Mouse (Mus musculus) heart, embryonic 15.5 days (tissue): ENCODE results near the gene Scly. TPM values are rescaled to one million over a fixed set of nuclear protein-coding genes. Genes with fewer than 3 reads are reported as not detected.
A peak's percentile ranks its signal among the peaks of the same experiment; 100 is the strongest.

Experiments used
- ATAC-seq: fragments of 200-750 bp; cut with Nextera tagmentation; replicated peaks from 2 replicates; pipeline ENCODE4 v1.8.0; 2017; ENCODE audit warnings: low read depth, moderate TSS enrichment; ENCODE audit not compliant: insufficient number of reproducible peaks, insufficient read depth, low FRiP score
- H3K27ac ChIP-seq: fragments of 300-500 bp; sonication (generic); 2 replicates; pipeline ENCODE4 v1.5.1; 2015; ENCODE audit warnings: mild to moderate bottlenecking, inconsistent platforms
- H3K27me3 ChIP-seq: fragments of 300-500 bp; sonication (generic); 2 replicates; pipeline ENCODE4 v1.6.1; 2015; ENCODE audit warnings: inconsistent platforms
- H3K36me3 ChIP-seq: fragments of 300-500 bp; sonication (generic); 2 replicates; pipeline ENCODE4 v1.6.1; 2015; ENCODE audit warnings: mild to moderate bottlenecking, inconsistent platforms
- H3K4me1 ChIP-seq: fragments of 300-500 bp; sonication (generic); replicated peaks from 2 replicates; pipeline ENCODE4 v1.6.1; 2015; ENCODE audit warnings: inconsistent platforms
- H3K4me2 ChIP-seq: fragments of 300-500 bp; sonication (generic); 2 replicates; pipeline ENCODE4 v1.6.1; 2015; ENCODE audit warnings: inconsistent platforms, mild to moderate bottlenecking, moderate library complexity
- H3K4me3 ChIP-seq: fragments of 300-500 bp; sonication (generic); 2 replicates; pipeline ENCODE4 v1.5.1; 2015; ENCODE audit warnings: mild to moderate bottlenecking, inconsistent platforms
- H3K9ac ChIP-seq: fragments of 300-500 bp; sonication (generic); 2 replicates; pipeline ENCODE4 v1.6.1; 2015; ENCODE audit warnings: mild to moderate bottlenecking, inconsistent platforms
- H3K9me3 ChIP-seq: fragments of 300-500 bp; sonication (generic); replicated peaks from 2 replicates; pipeline ENCODE4 v1.6.1; 2016; ENCODE audit warnings: inconsistent platforms
- WGBS: fragments of 180-500 bp; shearing (Covaris S2); methylation state at CpG from one replicate; pipeline ENCODE4 v1.1.7; 2015; ENCODE audit warnings: mixed read lengths; 5-methylcytosine and 5-hydroxymethylcytosine counted together
- polyA plus RNA-seq: library from polyadenylated mRNA; unstranded; fragments of >200 nt; fragmentation: Nextera tagmentation; extraction: Ambion mirVana; gene quantifications from 2 replicates; pipeline ENCODE4 v1.2.1, GENCODE M21; 2015

The Scly gene
- polyA plus RNA-seq, 1 experiment from 2014 or later: 11.5 TPM

DNA sequence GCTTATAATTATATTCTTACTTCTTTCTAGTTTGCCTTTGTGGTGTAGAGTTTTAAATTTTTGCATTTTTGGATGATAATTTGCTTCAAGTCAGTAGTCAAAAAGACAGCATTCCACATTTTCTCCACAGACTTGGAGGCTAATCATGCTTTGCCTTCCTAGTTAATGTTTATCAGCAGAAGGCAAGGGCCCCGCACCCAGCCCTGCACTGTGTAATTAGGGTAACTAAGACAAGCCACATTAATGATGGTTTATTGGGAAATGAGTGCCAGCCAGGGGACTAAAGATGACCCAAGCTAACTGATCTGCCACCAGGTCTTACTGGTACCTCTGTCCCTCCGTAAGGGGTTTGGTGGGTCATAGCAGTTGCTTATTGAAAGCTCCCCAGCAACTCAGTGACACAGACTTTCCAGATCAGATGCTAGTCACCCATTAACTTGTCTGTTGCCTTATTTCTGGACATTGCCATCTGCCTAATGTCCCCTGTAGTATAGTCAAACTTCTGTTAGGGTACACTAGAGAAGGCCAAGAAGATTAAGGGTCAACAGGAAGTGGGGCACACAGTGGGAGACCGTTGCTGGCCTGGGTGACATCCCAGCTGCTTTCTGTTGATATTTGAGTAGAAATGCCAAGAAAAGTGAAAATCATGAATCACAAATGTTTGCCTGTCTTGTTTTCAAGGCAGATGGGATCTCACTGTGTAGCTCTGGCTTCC lies 3.2 kb downstream of the Scly start:
- no peak overlapping the region for H3K4me3 ChIP-seq
- no peak for ATAC-seq
- 75% methylated on average over 3 of the region's 3 CpGs for WGBS

DNA sequence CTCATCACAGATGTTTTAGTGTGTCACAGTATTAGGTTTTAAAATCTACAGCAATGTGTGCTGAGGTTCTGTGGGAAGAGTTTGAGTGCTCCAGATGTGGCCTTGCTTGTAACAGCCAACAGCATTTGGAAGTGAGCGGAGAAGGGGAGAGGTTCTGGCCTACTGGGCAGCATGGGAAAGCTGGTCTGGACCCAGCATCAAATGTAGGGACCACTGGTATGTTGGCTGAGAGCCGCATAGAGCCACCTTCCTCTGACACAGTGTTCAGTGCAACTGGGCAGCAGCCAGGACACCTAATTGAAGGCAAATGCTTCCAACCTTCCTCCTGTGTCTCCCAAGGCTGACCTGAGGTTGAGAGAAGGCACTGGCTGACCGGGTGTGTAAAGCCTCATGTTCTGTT lies 3.9 kb downstream of the Scly start:
- 84% methylated on average over 3 of the region's 3 CpGs for WGBS
- Histone ChIP-seq H3K36me3 (peaks cover 18% of the 10 kb centered on the region), H3K9ac (no peak overlapping the region), H3K9me3 (no peaks in the 10 kb centered on the region), H3K27ac (no peak overlapping the region), H3K4me2 (no peak overlapping the region), H3K4me3 (no peak overlapping the region), H3K4me1 (peaks cover 11% of the 10 kb centered on the region), H3K27me3 (no peaks in the 10 kb centered on the region)
- no peak for ATAC-seq

More for the DNA sequence above, 3.2 kb downstream of the Scly start:
- Histone ChIP-seq H3K27me3 (no peaks in the 10 kb centered on the region), H3K4me2 (no peak overlapping the region), H3K4me1 (peaks cover 11% of the 10 kb centered on the region), H3K36me3 (peaks cover 14% of the 10 kb centered on the region), H3K27ac (no peak overlapping the region), H3K9me3 (no peaks in the 10 kb centered on the region), H3K9ac (no peak overlapping the region)

DNA sequence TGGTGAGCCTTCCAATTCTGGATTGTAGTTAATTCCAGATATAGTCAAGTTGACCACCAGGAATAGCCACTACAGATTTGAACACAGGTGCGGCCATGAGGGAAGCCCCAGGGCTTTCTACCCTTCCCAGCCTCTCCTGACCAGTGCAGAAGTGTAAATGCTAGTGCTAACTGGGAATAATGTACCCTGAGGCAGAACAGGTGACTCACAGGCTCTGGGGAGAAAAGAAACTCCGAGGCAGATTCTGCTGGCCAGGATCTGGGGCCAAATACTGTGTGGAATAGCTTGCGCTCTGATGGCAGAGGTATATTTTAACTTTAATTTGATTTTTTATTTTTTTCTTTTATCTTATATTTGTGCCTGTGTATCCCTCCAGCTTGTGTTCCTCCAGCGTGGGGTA lies 6.5 kb downstream of the Scly start:
- no peak for ATAC-seq
- no peak overlapping the region for H3K4me3 ChIP-seq
- no peaks in the 10 kb centered on the region; the same call in 1 of the 2 replicates for H3K4me1 ChIP-seq
- no peak overlapping the region for H3K27ac ChIP-seq
- peaks cover 38% of the 10 kb centered on the region for H3K36me3 ChIP-seq
- no peaks in the 10 kb centered on the region for H3K27me3 ChIP-seq
- 86% methylated on average over 4 of the region's 4 CpGs for whole genome bisulfite sequencing
- no peak overlapping the region for H3K9ac ChIP-seq
- H3K9me3 ChIP-seq: no peaks in the 10 kb centered on the region
- H3K4me2 ChIP-seq: no peak overlapping the region

DNA sequence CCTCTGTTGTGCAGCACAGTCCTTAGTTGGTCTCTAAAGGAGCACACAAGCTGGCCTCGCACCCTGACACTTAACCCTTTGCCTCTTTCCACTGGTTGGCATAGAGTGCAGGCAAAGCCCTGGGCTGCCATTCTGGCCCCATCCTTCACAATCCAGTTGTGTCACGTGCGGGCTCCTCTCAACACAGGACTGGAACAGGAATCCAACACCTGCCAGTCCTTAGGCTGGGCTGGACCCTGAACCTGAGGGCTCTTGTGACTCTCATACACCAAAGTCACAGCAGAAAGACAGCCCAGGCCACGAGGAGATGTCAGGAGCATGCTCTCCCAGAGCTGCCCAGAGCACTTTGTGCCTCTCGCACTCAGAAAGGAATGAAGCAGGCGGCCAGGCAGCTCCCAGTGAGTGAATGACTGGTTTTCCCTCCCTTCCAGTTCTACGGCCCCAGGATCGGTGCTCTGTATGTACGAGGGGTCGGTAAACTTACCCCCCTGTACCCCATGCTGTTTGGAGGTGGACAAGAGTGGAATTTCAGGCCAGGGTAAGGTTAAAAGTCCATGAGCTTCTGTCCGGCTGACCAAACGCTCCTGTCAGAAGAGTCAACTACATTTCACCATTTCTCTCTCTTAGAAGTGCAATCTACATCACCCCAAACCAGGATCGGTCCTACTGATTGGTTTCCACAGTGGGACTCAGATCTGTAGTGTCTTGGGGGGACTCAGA lies 11.4 kb downstream of the Scly start:
- H3K27me3 ChIP-seq: no peaks in the 10 kb centered on the region
- H3K36me3 ChIP-seq: peaks cover 51% of the 10 kb centered on the region
- H3K9me3 ChIP-seq: no peaks in the 10 kb centered on the region
- no peak for ATAC-seq
- 92% methylated on average over 13 of the region's 13 CpGs for WGBS
- no peak overlapping the region for H3K27ac ChIP-seq
- H3K4me3 ChIP-seq: no peak overlapping the region
- H3K9ac ChIP-seq: no peak overlapping the region
- peaks cover 11% of the 10 kb centered on the region for H3K4me1 ChIP-seq
- no peak overlapping the region for H3K4me2 ChIP-seq

DNA sequence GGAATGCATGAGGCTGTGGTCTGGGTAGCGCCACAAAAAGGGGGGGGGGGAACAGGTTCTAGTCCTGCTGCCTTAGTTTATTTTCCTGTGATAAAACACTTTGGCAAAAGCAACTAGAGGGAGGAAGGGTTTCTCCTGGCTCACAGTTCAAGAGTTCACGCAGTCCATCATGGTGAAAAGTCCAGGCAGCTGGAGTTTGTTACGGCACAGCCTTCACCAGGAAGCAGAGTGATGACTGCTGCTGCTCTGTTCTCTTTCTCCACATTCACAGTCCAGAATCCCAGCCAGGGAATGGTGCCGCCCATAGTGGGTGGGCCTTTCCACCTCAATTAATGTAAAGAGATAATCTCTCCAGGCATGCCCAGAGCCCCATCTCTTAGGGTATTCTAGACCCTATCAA lies 14.1 kb downstream of the Scly start:
- Histone ChIP-seq H3K4me2 (no peak overlapping the region), H3K4me1 (peaks cover 15% of the 10 kb centered on the region), H3K9ac (no peak overlapping the region), H3K4me3 (no peak overlapping the region), H3K27me3 (no peaks in the 10 kb centered on the region), H3K9me3 (no peaks in the 10 kb centered on the region), H3K36me3 (peaks cover 31% of the 10 kb centered on the region), H3K27ac (no peak overlapping the region)
- 74% methylated on average over 4 of the region's 4 CpGs for WGBS
- no peak for ATAC-seq

DNA sequence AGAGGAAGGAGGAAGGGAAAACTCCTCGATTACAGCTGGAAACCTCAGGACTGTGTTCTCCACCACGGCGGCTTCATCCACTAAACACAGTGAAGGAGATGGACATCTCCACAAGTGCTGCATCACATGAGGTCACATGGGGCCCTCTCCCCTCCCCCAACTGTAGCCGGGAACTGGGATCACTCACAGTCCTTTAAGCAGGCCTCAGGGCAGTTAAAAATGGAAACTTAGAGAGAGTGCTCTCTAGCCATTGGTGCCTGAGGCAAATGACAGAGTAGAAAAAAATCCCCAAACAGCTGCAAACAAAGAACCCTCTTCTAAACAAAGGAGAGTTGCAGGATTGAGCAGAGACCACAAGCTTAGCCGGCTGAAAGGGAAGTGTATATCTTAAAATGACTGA lies 15.1 kb downstream of the Scly start:
- H3K27ac ChIP-seq: peak overlapping the region; percentile 75
- H3K36me3 ChIP-seq: peaks cover 24% of the 10 kb centered on the region
- H3K27me3 ChIP-seq: no peaks in the 10 kb centered on the region
- H3K4me3 ChIP-seq: no peak overlapping the region
- H3K9ac ChIP-seq: no peak overlapping the region
- 31% methylated on average over 5 of the region's 5 CpGs for WGBS
- ATAC-seq: peak; percentile 41; the same call in 1 of the 2 replicates
- H3K4me1 ChIP-seq: peaks cover 21% of the 10 kb centered on the region
- H3K9me3 ChIP-seq: no peaks in the 10 kb centered on the region
- H3K4me2 ChIP-seq: no peak overlapping the region

DNA sequence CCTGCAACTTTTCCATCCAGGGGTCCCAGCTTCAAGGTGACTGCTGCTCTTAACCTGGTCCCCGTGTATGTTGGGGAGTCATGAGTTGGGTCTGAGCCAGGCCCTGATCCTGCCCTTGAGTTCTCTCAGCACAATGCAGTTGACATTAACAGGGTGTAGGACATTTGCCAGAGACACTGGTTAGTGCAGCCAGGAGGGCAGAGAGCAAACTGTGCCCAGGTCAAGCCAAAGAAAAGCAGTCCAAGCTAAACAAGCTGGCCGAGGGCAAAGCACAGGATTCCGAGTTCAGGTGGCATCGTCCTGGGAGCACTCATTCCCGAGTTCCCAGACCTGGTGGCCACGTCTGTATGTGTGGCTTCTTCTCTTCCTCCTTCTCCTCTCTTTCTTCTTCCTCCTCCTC lies 19.5 kb downstream of the Scly start:
- no peaks in the 10 kb centered on the region for H3K9me3 ChIP-seq
- no peaks in the 10 kb centered on the region for H3K36me3 ChIP-seq
- H3K27me3 ChIP-seq: no peaks in the 10 kb centered on the region
- H3K4me1 ChIP-seq: peaks cover 36% of the 10 kb centered on the region
- no peak overlapping the region for H3K9ac ChIP-seq
- 0 out of 2 replicates have a peak overlapping the region, but pooled peaks have one; percentile 26 for H3K27ac ChIP-seq
- WGBS: 69% methylated on average over 6 of the region's 6 CpGs
- H3K4me3 ChIP-seq: no peak overlapping the region
- ATAC-seq: no peak
- no peak overlapping the region for H3K4me2 ChIP-seq

DNA sequence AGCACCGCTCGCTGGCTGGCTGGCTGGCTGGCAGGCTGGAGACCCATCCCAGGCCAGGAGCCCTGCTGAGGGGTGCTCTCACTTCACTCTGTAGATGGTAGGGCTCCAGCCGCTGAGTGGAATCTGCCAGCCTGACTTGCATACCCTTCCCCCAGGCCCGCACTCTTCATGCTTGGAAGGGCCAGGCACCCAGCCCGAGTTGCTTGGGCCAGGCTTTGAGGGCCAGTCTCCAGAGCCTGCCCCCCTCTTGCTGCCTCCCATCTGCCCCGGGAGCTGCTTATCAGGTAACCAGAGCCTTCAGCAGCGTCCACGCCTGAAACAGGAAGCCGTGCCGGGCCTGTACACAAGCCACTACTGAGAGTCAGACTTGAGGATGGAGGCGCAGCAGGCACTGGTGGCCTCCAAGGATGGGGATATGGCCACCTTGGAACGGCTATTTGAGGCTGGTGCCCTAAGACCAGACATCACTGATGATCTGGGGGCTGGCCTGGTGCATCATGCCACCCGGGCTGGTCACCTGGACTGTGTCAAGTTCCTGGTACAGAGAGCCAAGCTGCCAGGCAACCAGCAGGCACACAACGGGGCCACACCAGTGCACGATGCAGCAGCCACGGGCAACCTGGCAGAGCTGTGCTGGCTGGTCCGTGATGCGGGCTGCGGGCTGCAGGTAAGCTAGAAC lies 23.8 kb downstream of the Scly start, which contains the start of gene Espnl:
TSS of gene Espnl (plus strand) at position 316 of the 679 bp plus-strand sequence.
- Histone ChIP-seq H3K9me3 (no peaks in the 10 kb centered on the region), H3K9ac (no peak within 1 kb of the TSS; the same call in 1 of the 2 replicates), H3K4me3 (no peak within 1 kb of the TSS), H3K27ac (peak within 1 kb of the TSS; percentile 42), H3K27me3 (no peaks in the 10 kb centered on the region), H3K36me3 (no peaks in the 10 kb centered on the region), H3K4me2 (0 out of 2 replicates have a peak within 1 kb of the TSS, but pooled peaks have one; percentile 4), H3K4me1 (peaks cover 25% of the 10 kb centered on the region)
- ATAC-seq: peak; percentile 54
- 40% methylated on average over 19 of the region's 19 CpGs for WGBS

DNA sequence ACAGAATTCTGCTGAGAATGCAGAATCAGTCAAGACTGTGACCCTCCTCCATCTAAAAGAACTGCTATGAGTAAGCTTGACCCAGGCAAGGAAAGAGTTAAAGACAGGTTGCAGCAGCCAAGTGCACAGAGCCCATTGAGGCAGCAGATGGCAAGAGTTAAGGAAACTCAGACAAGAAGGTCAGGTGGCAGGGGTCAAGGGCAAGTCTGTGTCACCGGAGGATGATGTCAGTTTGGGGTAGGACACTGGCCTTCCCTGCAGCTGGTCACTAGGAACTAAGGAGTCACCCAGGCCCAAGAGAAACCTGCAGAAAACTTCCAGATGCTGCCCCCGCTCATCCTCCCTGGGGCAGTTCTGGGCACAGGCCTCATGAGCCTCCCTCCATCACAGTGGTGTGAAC lies 26.5 kb downstream of the Scly start:
- Histone ChIP-seq H3K4me3 (no peak overlapping the region), H3K4me1 (peaks cover 19% of the 10 kb centered on the region), H3K4me2 (no peak overlapping the region), H3K36me3 (no peaks in the 10 kb centered on the region), H3K9ac (no peak overlapping the region), H3K9me3 (no peaks in the 10 kb centered on the region), H3K27ac (no peak overlapping the region), H3K27me3 (no peaks in the 10 kb centered on the region)
- WGBS: 73% methylated on average over 2 of the region's 2 CpGs
- no peak for ATAC-seq

DNA sequence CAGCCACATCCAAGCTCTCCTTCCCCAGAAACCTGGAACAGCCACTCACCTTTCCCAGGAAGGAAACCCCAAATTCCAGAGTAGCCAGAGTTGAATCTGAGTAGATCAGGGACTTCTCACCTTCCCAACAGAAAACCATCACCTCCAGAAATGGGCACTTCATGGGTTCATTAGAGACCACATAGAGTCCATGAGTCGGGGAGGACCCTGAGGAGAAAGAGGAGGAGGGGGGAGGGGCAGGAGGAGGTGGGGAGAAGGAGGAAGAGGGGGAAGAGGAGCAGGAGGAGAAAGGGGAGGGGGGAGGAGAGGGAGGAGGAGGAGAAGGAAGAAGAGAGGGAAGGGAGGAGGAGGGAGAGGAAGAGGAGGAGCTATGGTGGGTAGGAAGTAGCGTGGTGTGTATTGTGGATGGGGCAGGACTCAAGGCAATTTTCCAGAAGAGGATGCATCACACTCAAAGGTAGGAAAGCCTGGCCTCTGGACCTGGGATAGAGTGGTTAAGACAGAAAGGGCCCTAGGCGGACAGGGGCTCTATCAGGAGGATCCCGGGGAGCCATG lies 27.4 kb downstream of the Scly start:
- Histone ChIP-seq H3K4me1 (peaks cover 19% of the 10 kb centered on the region), H3K4me2 (no peak overlapping the region), H3K36me3 (no peaks in the 10 kb centered on the region), H3K4me3 (no peak overlapping the region), H3K9me3 (no peaks in the 10 kb centered on the region), H3K27me3 (no peaks in the 10 kb centered on the region), H3K27ac (no peak overlapping the region), H3K9ac (no peak overlapping the region)
- no peak for ATAC-seq
- WGBS: 80% methylated on average over 4 of the region's 4 CpGs

DNA sequence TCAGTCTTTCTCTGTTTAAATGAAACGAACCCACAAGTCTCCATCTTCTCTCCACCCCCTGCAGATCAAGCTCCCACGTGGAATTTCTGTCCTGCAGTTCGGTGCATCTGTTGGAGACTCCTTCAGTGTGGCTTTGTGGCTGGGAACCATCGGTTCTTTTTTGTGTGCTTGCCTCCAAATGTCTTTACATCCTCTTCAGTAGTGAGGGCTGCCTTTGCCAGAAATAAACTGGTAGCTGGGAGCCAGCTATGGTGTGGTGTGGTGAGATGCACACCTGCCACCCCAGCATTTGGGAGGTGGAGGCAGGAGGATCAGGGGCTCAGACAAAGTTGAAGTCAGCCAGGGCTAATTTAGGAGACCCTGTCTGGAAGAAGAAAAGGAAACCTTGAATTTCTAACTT lies 34.0 kb downstream of the Scly start:
- Histone ChIP-seq H3K36me3 (no peaks in the 10 kb centered on the region), H3K4me1 (peaks cover 21% of the 10 kb centered on the region), H3K9ac (no peak overlapping the region), H3K27ac (no peak overlapping the region), H3K27me3 (no peaks in the 10 kb centered on the region), H3K4me3 (no peak overlapping the region), H3K4me2 (no peak overlapping the region), H3K9me3 (no peaks in the 10 kb centered on the region)
- ATAC-seq: no peak
- WGBS: 48% methylated on average over 4 of the region's 4 CpGs
